In the genomic region with DNA sequence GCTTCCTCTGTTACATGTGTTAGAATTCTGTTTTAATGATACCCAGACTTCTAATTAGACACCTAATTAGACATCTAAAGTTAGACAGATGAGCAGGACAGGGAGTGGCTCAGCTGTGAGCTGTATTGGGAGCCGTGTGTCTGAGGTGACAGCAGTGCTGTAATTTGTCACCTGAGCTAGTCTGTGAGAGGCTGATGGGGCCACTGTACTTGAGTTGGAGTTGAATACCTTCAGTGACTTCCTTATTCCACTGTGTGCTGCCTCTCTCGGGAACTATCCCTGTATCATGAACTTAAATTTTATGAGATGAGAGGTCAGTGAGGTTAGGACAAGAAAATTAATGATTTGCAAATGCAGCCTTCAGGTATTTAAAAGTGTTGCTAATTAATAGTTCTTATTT, we compare ENCODE assay signal across 25 mouse cellular contexts.
"Had no signal": no experiment of that assay in that cellular context is flagged by ENCODE, and none has a peak within 500 bp of the region (broad histone marks: within the 10 kb centered on the region; RNA-seq: fewer than 3 reads in every experiment).

No protein-coding gene starts in this region.

- H3K27me3 ChIP-seq: heart, embryonic 13.5 days; heart, embryonic 15.5 days; hindbrain, embryonic 13.5 days; hindbrain, embryonic 15.5 days; kidney, embryonic 15.5 days; limb, embryonic 12.5 days; liver, embryonic 13.5 days; liver, embryonic 15.5 days had no signal

- H3K9me3 ChIP-seq: heart, embryonic 13.5 days; heart, embryonic 15.5 days; hindbrain, embryonic 13.5 days; hindbrain, embryonic 15.5 days; kidney, embryonic 15.5 days; limb, embryonic 10.5 days; limb, embryonic 12.5 days; liver, embryonic 13.5 days; liver, embryonic 15.5 days had no signal

- H3K27ac ChIP-seq: heart, embryonic 13.5 days; heart, embryonic 15.5 days; hindbrain, embryonic 13.5 days; hindbrain, embryonic 15.5 days; hindbrain, postnatal 0 days; kidney, embryonic 15.5 days; layer of hippocampus, adult 2 months; left cerebral cortex, adult 2 months; limb, embryonic 10.5 days; limb, embryonic 12.5 days; liver, embryonic 13.5 days; liver, embryonic 15.5 days had no signal

- DNase-seq: gastrocnemius, postnatal 14 days; gastrocnemius, postnatal 36 days; heart, adult 18-20 months; heart, postnatal 14 days; heart, postnatal 36 days; kidney, adult 8-10 months; kidney, postnatal 10 days; kidney, postnatal 25 days; kidney, postnatal 4 days; liver; liver, embryonic 13.5 days; liver, postnatal 0 days had no signal

- H3K4me3 ChIP-seq: heart, embryonic 13.5 days; heart, embryonic 15.5 days; hindbrain, embryonic 13.5 days; hindbrain, embryonic 15.5 days; kidney, embryonic 15.5 days; layer of hippocampus, adult 2 months; left cerebral cortex, adult 2 months; limb, embryonic 10.5 days; limb, embryonic 12.5 days; liver, embryonic 13.5 days; liver, embryonic 15.5 days had no signal

- H3K4me1 ChIP-seq: heart, embryonic 15.5 days; hindbrain, embryonic 13.5 days; hindbrain, embryonic 15.5 days; kidney, embryonic 15.5 days; limb, embryonic 10.5 days; liver, embryonic 13.5 days; liver, embryonic 15.5 days had no signal

- ATAC-seq: hindbrain, postnatal 0 days had no signal

- H3K9ac ChIP-seq: heart, embryonic 13.5 days; heart, embryonic 15.5 days; hindbrain, embryonic 13.5 days; hindbrain, embryonic 15.5 days; kidney, embryonic 15.5 days; limb, embryonic 12.5 days; liver, embryonic 13.5 days; liver, embryonic 15.5 days; liver, postnatal 0 days had no signal

- H3K4me2 ChIP-seq: heart, embryonic 11.5 days; heart, embryonic 13.5 days; heart, embryonic 15.5 days; hindbrain, embryonic 13.5 days; hindbrain, embryonic 15.5 days; kidney, embryonic 15.5 days; limb, embryonic 12.5 days; liver, embryonic 11.5 days; liver, embryonic 13.5 days; liver, embryonic 15.5 days had no signal
